Mouse (Mus musculus) left cerebral cortex, postnatal 4 days (tissue): Measurements from ENCODE around the gene Lct. TPM values are rescaled to one million over a fixed set of nuclear protein-coding genes. Genes with fewer than 3 reads are reported as not detected.
A peak's percentile ranks its signal among the peaks of the same experiment; 100 is the strongest.
"Not testable (repeated sequence)": the region's sequence is repeated elsewhere in the genome, so short reads cannot be mapped to it uniquely, and the experiment has no call there.

Source experiments
- DNase-seq: peaks from one replicate; pipeline ENCODE4 v3.0.0-alpha.2; 2022
- intact Hi-C: fragments of 180-260 bp; cut with DNase I; formaldehyde crosslinking; loops from one replicate; pipeline ENCODE4 v1.15.1; 2025
- total RNA-seq, 2 experiments: library from RNA; stranded (reverse); gene quantifications; 2 replicates each; pipeline ENCODE4 v1.2.3; 2021

Gene Lct
- total RNA-seq: 1 to 10 TPM in 1 of 2 experiments, under 1 TPM in 1; 0.79 to 1.0 TPM

- no peak for DNase-seq
- intact Hi-C loops: no loop called here
These were observed at the start of gene Lct for GRCm38 (mm10) chr1:128328218-128328617. Gene Lct (minus strand): TSS chr1:128328318.

- intact Hi-C loops: loop anchor here (10.0 kb wide), 1 partner anchor 1818 kb away; no protein-coding TSS in a partner anchor
- DNase-seq: no peak
These were observed 48.7 kb upstream of the Lct start for GRCm38 (mm10) chr1:128376841-128377240.

GRCm38 (mm10) chr1:128372143-128372860 lies 44.2 kb upstream of the Lct start:
- intact Hi-C loops: loop anchor here (5.0 to 10.0 kb wide), 2 partner anchors 450 to 1822 kb away; no protein-coding TSS in a partner anchor

GRCm38 (mm10) chr1:128368732-128369441 lies 40.8 kb upstream of the Lct start:
- peak; percentile 65 for DNase-seq
- intact Hi-C loops: no loop called here

More at GRCm38 (mm10) chr1:128372143-128372860, 44.2 kb upstream of the Lct start:
- no peak for DNase-seq

- intact Hi-C loops: no loop called here
- peak; percentile 13 for DNase-seq
These were observed 32.5 kb upstream of the Lct start for GRCm38 (mm10) chr1:128360601-128361000.

- peak; percentile 97 for DNase-seq
- intact Hi-C loops: no loop called here
These were observed 31.6 kb upstream of the Lct start, which contains the start of gene Mcm6 for GRCm38 (mm10) chr1:128359554-128360376. Gene Mcm6 (minus strand): TSS chr1:128359664.

- peak; percentile 39 for DNase-seq
- intact Hi-C loops: no loop called here
These were observed 30.9 kb upstream of the Lct start for GRCm38 (mm10) chr1:128358916-128359553.

- intact Hi-C loops: no loop called here
- DNase-seq: no peak
These were observed 30.2 kb upstream of the Lct start for GRCm38 (mm10) chr1:128358276-128358675.

- intact Hi-C loops: no loop called here
- no peak for DNase-seq
These were observed 29.3 kb upstream of the Lct start for GRCm38 (mm10) chr1:128357452-128357851.

GRCm38 (mm10) chr1:128353092-128353491 lies 25.0 kb upstream of the Lct start:
- DNase-seq: no peak
- intact Hi-C loops: no loop called here

- no peak for DNase-seq
- intact Hi-C loops: no loop called here
These were observed 16.1 kb upstream of the Lct start for GRCm38 (mm10) chr1:128344232-128344631.

- intact Hi-C loops: no loop called here
- no peak for DNase-seq
These were observed 9.7 kb upstream of the Lct start for GRCm38 (mm10) chr1:128337708-128338320.

GRCm38 (mm10) chr1:128330313-128330712 lies 2.2 kb upstream of the Lct start:
- no peak for DNase-seq
- intact Hi-C loops: no loop called here

GRCm38 (mm10) chr1:128327165-128327564 lies 953 bp downstream of the Lct start:
- DNase-seq: no peak
- intact Hi-C loops: no loop called here

- DNase-seq: no peak
- intact Hi-C loops: no loop called here
These were observed 3.3 kb downstream of the Lct start for GRCm38 (mm10) chr1:128324776-128325175.

GRCm38 (mm10) chr1:128323026-128323643 lies 5.0 kb downstream of the Lct start:
- intact Hi-C loops: no loop called here
- no peak for DNase-seq

GRCm38 (mm10) chr1:128319266-128319665 lies 8.9 kb downstream of the Lct start:
- intact Hi-C loops, DNase-seq: not testable (repeated sequence)

- intact Hi-C loops: no loop called here
- no peak for DNase-seq
These were observed 13.5 kb downstream of the Lct start for GRCm38 (mm10) chr1:128314665-128315064.

- intact Hi-C loops: no loop called here
- DNase-seq: peak; percentile 54
These were observed 19.1 kb downstream of the Lct start for GRCm38 (mm10) chr1:128309043-128309442.

- peak; percentile 96 for DNase-seq
- intact Hi-C loops: no loop called here
These were observed 24.2 kb downstream of the Lct start for GRCm38 (mm10) chr1:128303900-128304299.
